In genomic region chr15:36960010-36960875, GRCm38 (mm10) we compare ENCODE assay signal across 8 mouse cellular contexts. TPM values are rescaled to one million over a fixed set of nuclear protein-coding genes. Genes with fewer than 3 reads are reported as not detected.
A peak's percentile ranks its signal among the peaks of the same experiment; 100 is the strongest.
DNase-seq lines count a peak whose midpoint lies in the region; ATAC-seq and TF ChIP-seq lines count a peak whose summit lies in the region.

No protein-coding gene starts in this region.

- peak overlapping the region; percentile 33; the same call in 1 of the 2 replicates for H3K27ac ChIP-seq in forebrain, embryonic 12.5 days
- no peak overlapping the region for H3K27ac ChIP-seq in forebrain, embryonic 11.5 days (ENCODE audit: low read depth, low read length)
- H3K27ac ChIP-seq in forebrain, embryonic 14.5 days (ENCODE audit: low read depth, low read length), result peak overlapping the region; percentile 65; the same call in 1 of the 2 replicates
- H3K27ac ChIP-seq in layer of hippocampus, adult 2 months, result peak overlapping the region; percentile 94

- no peaks in the 10 kb centered on the region for H3K36me3 ChIP-seq in forebrain, embryonic 12.5 days (replicated peaks)
- no peaks in the 10 kb centered on the region for H3K36me3 ChIP-seq in forebrain, embryonic 11.5 days (ENCODE audit: control insufficient read depth, insufficient read depth, low read length)
- H3K36me3 ChIP-seq in forebrain, embryonic 14.5 days (ENCODE audit: control insufficient read depth, insufficient read depth, low read length), result no peaks in the 10 kb centered on the region

- H3K9ac ChIP-seq in forebrain, embryonic 12.5 days, result no peak overlapping the region
- no peak overlapping the region for H3K9ac ChIP-seq in forebrain, embryonic 11.5 days (ENCODE audit: low read length)
- no peak overlapping the region for H3K9ac ChIP-seq in forebrain, embryonic 14.5 days (ENCODE audit: low read length)

- no peaks in the 10 kb centered on the region for H3K9me3 ChIP-seq in forebrain, embryonic 12.5 days
- H3K9me3 ChIP-seq in forebrain, embryonic 11.5 days (ENCODE audit: control insufficient read depth, low read length), result no peaks in the 10 kb centered on the region
- no peaks in the 10 kb centered on the region for H3K9me3 ChIP-seq in forebrain, embryonic 14.5 days (replicated peaks; ENCODE audit: control insufficient read depth, low read length)

- no peaks in the 10 kb centered on the region for H3K27me3 ChIP-seq in forebrain, embryonic 12.5 days
- no peaks in the 10 kb centered on the region for H3K27me3 ChIP-seq in forebrain, embryonic 11.5 days (ENCODE audit: control insufficient read depth, insufficient read depth, low read length)
- H3K27me3 ChIP-seq in forebrain, embryonic 14.5 days (replicated peaks; ENCODE audit: control insufficient read depth, insufficient read depth, low read length), result no peaks in the 10 kb centered on the region

- no peak overlapping the region for H3K4me3 ChIP-seq in forebrain, embryonic 12.5 days (replicated peaks)
- no peak overlapping the region for H3K4me3 ChIP-seq in forebrain, embryonic 11.5 days (ENCODE audit: low read depth, low read length)
- no peak overlapping the region for H3K4me3 ChIP-seq in forebrain, embryonic 14.5 days (ENCODE audit: low read depth, low read length)
- peak overlapping the region; percentile 20 for H3K4me3 ChIP-seq in layer of hippocampus, adult 2 months

- DNase-seq in forebrain, embryonic 11.5 days (ENCODE audit: low spot score), result no peak
- peak; percentile 61 for DNase-seq in c-Kit-negative CD71-positive TER-119-positive erythroid progenitor cells, embryonic 14.5 days (ENCODE audit: low read depth, low spot score)
- DNase-seq in forebrain, embryonic 14.5 days (ENCODE audit: low spot score), result peak; percentile 88
- peak; percentile 67 for DNase-seq in heart, postnatal 4 days
- DNase-seq in layer of hippocampus, adult 2 months (ENCODE audit: low spot score in 2 of 2), result peak; percentile 88 to 93
- peak; percentile 47 for DNase-seq in lung, postnatal 36 days
- DNase-seq in skeletal muscle tissue, adult 2 months (ENCODE audit: low read depth, low spot score), result peak; percentile 58

- H3K4me1 ChIP-seq in forebrain, embryonic 12.5 days, result peaks cover 3% of the 10 kb centered on the region; the same call in 1 of the 2 replicates
- H3K4me1 ChIP-seq in forebrain, embryonic 11.5 days (replicated peaks; ENCODE audit: control insufficient read depth, insufficient read depth, low read length), result no peaks in the 10 kb centered on the region
- peaks cover 3% of the 10 kb centered on the region; the same call in 1 of the 2 replicates for H3K4me1 ChIP-seq in forebrain, embryonic 14.5 days (ENCODE audit: control insufficient read depth, insufficient read depth, low read length)

- peak; percentile 33; the same call in 1 of the 2 replicates for ATAC-seq in forebrain, embryonic 12.5 days (ENCODE audit: low FRiP score)
- ATAC-seq in forebrain, embryonic 11.5 days (replicated peaks; ENCODE audit: low FRiP score), result no peak
- ATAC-seq in forebrain, embryonic 14.5 days, result peak; percentile 94

- 0 out of 2 replicates have a peak, but pooled peaks have one; percentile 9 for TF ChIP-seq CTCF in layer of hippocampus, adult 2 months (conservative IDR thresholded peaks at IDR 0.05)

- 68% methylated on average over 17 of the region's 17 CpGs for WGBS in forebrain, embryonic 12.5 days
- 78% methylated on average over 17 of the region's 17 CpGs for WGBS in forebrain, embryonic 11.5 days
- WGBS in forebrain, embryonic 14.5 days, result 59% methylated on average over 17 of the region's 17 CpGs

- H3K4me2 ChIP-seq in forebrain, embryonic 12.5 days, result no peak overlapping the region
- no peak overlapping the region for H3K4me2 ChIP-seq in forebrain, embryonic 11.5 days (ENCODE audit: low read depth, low read length, severe bottlenecking)
- no peak overlapping the region for H3K4me2 ChIP-seq in forebrain, embryonic 14.5 days (ENCODE audit: low read length)

RNA-seq across cellular contexts. Expression of gene Zfp706, which starts 47.3 kb away (rescaled TPM):
- polyA plus RNA-seq in forebrain, embryonic 12.5 days (2016; fragmentation: Nextera tagmentation; extraction: Ambion mirVana), result 463 and 489 TPM in 2 replicates
- 410 and 472 TPM in 2 replicates for polyA plus RNA-seq in forebrain, embryonic 11.5 days (2014; fragmentation: Nextera tagmentation; extraction: Ambion mirVana)
- polyA plus RNA-seq in forebrain, embryonic 14.5 days (2014; fragmentation: Nextera tagmentation; extraction: Ambion mirVana), result 353 and 411 TPM in 2 replicates
- total RNA-seq in heart, postnatal 4 days (2021), result 100 to 1,000 TPM; 234 to 247 TPM
- 100 to 1,000 TPM; 275 to 283 TPM for total RNA-seq in layer of hippocampus, adult 2 months (2021)
